Mouse (Mus musculus) CH12.LX (cell line): ENCODE data around the gene Ssb. TPM values are rescaled to one million over a fixed set of nuclear protein-coding genes. Genes with fewer than 3 reads are reported as not detected.
A peak's percentile ranks its signal among the peaks of the same experiment; 100 is the strongest.

ENCODE experiments used
- DNase-seq: peaks from one replicate; pipeline ENCODE4 v3.0.0-alpha.2; 2013; ENCODE audit errors: extremely low read depth
- H3K27ac ChIP-seq: 2 replicates; pipeline ENCODE4 v1.5.1; 2012; ENCODE audit warnings: low read depth, mild to moderate bottlenecking, control low read depth, moderate library complexity; ENCODE audit not compliant: insufficient read depth
- H3K27me3 ChIP-seq: replicated peaks from 2 replicates; pipeline ENCODE3; 2012; ENCODE audit warnings: inconsistent platforms
- H3K36me3 ChIP-seq, 2 experiments: replicated peaks in 1 of 2; 2 replicates each; pipeline versions ENCODE3 to v1.6.1; 2012; ENCODE audit warnings: inconsistent platforms in 1 of 2, low read length in 1 of 2, mild to moderate bottlenecking in 1 of 2, mixed read lengths in 1 of 2, moderate library complexity in 1 of 2; ENCODE audit not compliant: control insufficient read depth in 1 of 2, insufficient read depth in 1 of 2
- H3K4me1 ChIP-seq, 2 experiments: 2 replicates each; pipeline ENCODE4 v1.6.1; 2012; ENCODE audit warnings: inconsistent platforms in 1 of 2, moderate library complexity in 1 of 2; ENCODE audit not compliant: insufficient read depth in 2 of 2, control insufficient read depth in 1 of 2
- H3K4me2 ChIP-seq: 2 replicates; pipeline ENCODE4 v1.6.1; 2012; ENCODE audit warnings: low read depth, mild to moderate bottlenecking, control low read depth; ENCODE audit not compliant: poor library complexity, insufficient read depth, severe bottlenecking
- H3K4me3 ChIP-seq, 3 experiments: fragments of 150-350 bp in 1 of 3; sonication (generic) in 1 of 3; replicated peaks in 1 of 3; 2 replicates each; pipeline versions ENCODE3 to v1.5.1; 2011 to 2012; ENCODE audit warnings: low read depth in 2 of 3, low read length in 2 of 3, mild to moderate bottlenecking in 2 of 3, moderate library complexity in 2 of 3, control low read depth in 1 of 3, improper control_type of control experiment in 1 of 3, inconsistent platforms in 1 of 3, mixed read lengths in 1 of 3; ENCODE audit not compliant: poor library complexity in 1 of 3
- H3K79me2 ChIP-seq: replicated peaks from 2 replicates; pipeline ENCODE4 v1.6.1; 2012; ENCODE audit warnings: mild to moderate bottlenecking, moderate library complexity; ENCODE audit not compliant: control insufficient read depth, poor library complexity, insufficient read depth, severe bottlenecking; ENCODE audit errors: extremely low read depth
- H3K9ac ChIP-seq: 2 replicates; pipeline ENCODE4 v1.6.1; 2012; ENCODE audit warnings: low read depth, mild to moderate bottlenecking, control low read depth, moderate library complexity; ENCODE audit not compliant: insufficient read depth
- H3K9me3 ChIP-seq: replicated peaks from 2 replicates; pipeline ENCODE3; 2012; ENCODE audit warnings: low read length, inconsistent platforms, mixed read lengths
- CHD1 ChIP-seq: IDR thresholded peaks from 2 replicates; pipeline ENCODE4 v1.6.1; 2012; ENCODE audit warnings: low read depth, low read length, improper control_type of control experiment, inconsistent platforms
- CHD2 ChIP-seq: IDR thresholded peaks from 2 replicates; pipeline ENCODE4 v1.6.1; 2011; ENCODE audit warnings: low read length, improper control_type of control experiment
- ELF1 ChIP-seq: IDR thresholded peaks from 2 replicates; pipeline ENCODE4 v1.6.1; 2014; ENCODE audit warnings: low read depth, mild to moderate bottlenecking, inconsistent platforms, low read length, improper control_type of control experiment
- GABPA ChIP-seq: IDR thresholded peaks from 2 replicates; pipeline ENCODE4 v1.6.1; 2012; ENCODE audit warnings: low read depth, low read length, improper control_type of control experiment, inconsistent platforms; ENCODE audit not compliant: insufficient replicate concordance
- HCFC1 ChIP-seq: IDR thresholded peaks from 2 replicates; pipeline ENCODE4 v1.6.1; 2012; ENCODE audit warnings: low read depth, mild to moderate bottlenecking, inconsistent platforms, low read length, improper control_type of control experiment
- IRF4 ChIP-seq: IDR thresholded peaks from 2 replicates; pipeline ENCODE4 v1.6.1; 2014; ENCODE audit warnings: low read depth, mild to moderate bottlenecking, inconsistent platforms, low read length, improper control_type of control experiment
- JUND ChIP-seq: conservative IDR thresholded peaks from 2 replicates; pipeline ENCODE4 v1.6.1; 2011; ENCODE audit warnings: low read depth, low read length, improper control_type of control experiment
- KAT2A ChIP-seq: IDR thresholded peaks from 2 replicates; pipeline ENCODE4 v1.6.1; 2012; ENCODE audit warnings: low read length, improper control_type of control experiment, inconsistent platforms; ENCODE audit not compliant: insufficient replicate concordance
- MAFK ChIP-seq: IDR thresholded peaks from 2 replicates; pipeline ENCODE4 v1.6.1; 2011; ENCODE audit warnings: low read length, improper control_type of control experiment; ENCODE audit not compliant: insufficient replicate concordance
- MAX ChIP-seq: IDR thresholded peaks from 2 replicates; pipeline ENCODE4 v1.6.1; 2011; ENCODE audit warnings: low read length, improper control_type of control experiment
- MAZ ChIP-seq: IDR thresholded peaks from 2 replicates; pipeline ENCODE4 v1.6.1; 2012; ENCODE audit warnings: low read depth, mild to moderate bottlenecking, inconsistent platforms, low read length, improper control_type of control experiment, moderate library complexity
- MEF2A ChIP-seq: IDR thresholded peaks from 2 replicates; pipeline ENCODE4 v1.6.1; 2014; ENCODE audit warnings: low read depth, mild to moderate bottlenecking, inconsistent platforms, low read length, improper control_type of control experiment, borderline replicate concordance
- MXI1 ChIP-seq: IDR thresholded peaks from 2 replicates; pipeline ENCODE4 v1.6.1; 2011; ENCODE audit warnings: mild to moderate bottlenecking, low read depth, low read length, improper control_type of control experiment
- NELFE ChIP-seq: IDR thresholded peaks from 2 replicates; pipeline ENCODE4 v1.6.1; 2011; ENCODE audit warnings: low read depth, low read length, improper control_type of control experiment
- NRF1 ChIP-seq: IDR thresholded peaks from 2 replicates; pipeline ENCODE4 v1.6.1; 2014; ENCODE audit warnings: low read depth, mild to moderate bottlenecking, inconsistent platforms, low read length, improper control_type of control experiment, moderate library complexity
- PAX5 ChIP-seq: IDR thresholded peaks from 2 replicates; pipeline ENCODE4 v1.6.1; 2012; ENCODE audit warnings: low read length, inconsistent platforms, mixed read lengths
- POLR2A ChIP-seq: IDR thresholded peaks from 2 replicates; pipeline ENCODE4 v1.6.1; 2011; ENCODE audit warnings: low read depth, mild to moderate bottlenecking, improper control_type of control experiment, low read length
- TBP ChIP-seq: conservative IDR thresholded peaks from 2 replicates; pipeline ENCODE4 v1.6.1; 2011; ENCODE audit warnings: low read depth, low read length, improper control_type of control experiment
- TCF12 ChIP-seq: IDR thresholded peaks from 2 replicates; pipeline ENCODE4 v1.6.1; 2014; ENCODE audit warnings: low read depth, mild to moderate bottlenecking, inconsistent platforms, low read length, improper control_type of control experiment
- USF2 ChIP-seq: conservative IDR thresholded peaks from 2 replicates; pipeline ENCODE4 v1.6.1; 2011; ENCODE audit warnings: low read depth, low read length, improper control_type of control experiment
- ZMIZ1 ChIP-seq: IDR thresholded peaks from 2 replicates; pipeline ENCODE4 v1.6.1; 2012; ENCODE audit warnings: low read depth, mild to moderate bottlenecking, inconsistent platforms, low read length, improper control_type of control experiment
- ZNF384 ChIP-seq: IDR thresholded peaks from 2 replicates; pipeline ENCODE4 v1.6.1; 2012; ENCODE audit warnings: low read depth, low read length, improper control_type of control experiment, inconsistent platforms
- dilution Hi-C: fragments of 300-500 bp; cut with MboI; formaldehyde crosslinking; loops from 2 replicates; pipeline ENCODE4 v1.14.3; 2020; ENCODE audit warnings: low sequenced_read_pairs; ENCODE audit not compliant: extremely low pct_unique_long_range_greater_than_20kb, extremely low pct_ligation_motif_present
- in situ Hi-C: fragments of 300-500 bp; cut with MboI; formaldehyde crosslinking; loops from 3 replicates; pipeline ENCODE4 v1.14.3; 2019; ENCODE audit warnings: low sequenced_read_pairs, low pct_ligation_motif_present, low pct_unique_long_range_greater_than_20kb, mixed read lengths
- polyA plus RNA-seq: library from polyadenylated mRNA; unstranded; fragments of >175 nt; gene quantifications from 2 replicates; pipeline ENCODE4 v1.2.1, GENCODE M21; 2012; ENCODE audit warnings: low read depth; ENCODE audit not compliant: insufficient read length
- total RNA-seq, 2 experiments: library from RNA; depleted of rRNA; stranded (reverse); fragments of 300-350 nt in 1 of 2; fragments of >200 nt in 1 of 2; gene quantifications; 2 replicates each; pipeline ENCODE4 v1.2.3; 2012 to 2014

Gene Ssb
- total and polyA plus RNA-seq, 3 experiments, result 124 to 410 (median 281) TPM

- DNase-seq, result peak; percentile 92
- H3K27ac ChIP-seq, result peak within 1 kb of the TSS; percentile 23
- H3K27me3 ChIP-seq, result no peaks in the 10 kb centered on the region
- H3K4me1 ChIP-seq, result peaks cover 0 to 14% of the 10 kb centered on the region in 2 experiments; a peak in 2 of 4 replicates
- H3K4me3 ChIP-seq, result peak within 1 kb of the TSS; percentile 82 to 98 (median 87)
- TF ChIP-seq GABPA, result no peak
- no peak for TF ChIP-seq ZNF384
- TF ChIP-seq TBP, result 0 out of 2 replicates have a peak, but pooled peaks have one; percentile 21
- TF ChIP-seq HCFC1, result peak; percentile 60
- TF ChIP-seq KAT2A, result no peak
- TF ChIP-seq MEF2A, result peak; percentile 37; the same call in 1 of the 2 replicates
- no peak for TF ChIP-seq USF2
- TF ChIP-seq MAZ, result peak; percentile 76; the same call in 1 of the 2 replicates
- peak; percentile 64; the same call in 1 of the 2 replicates for TF ChIP-seq MXI1
- TF ChIP-seq NRF1, result peak; percentile 64
- TF ChIP-seq JUND, result no peak
- peak; percentile 68; the same call in 1 of the 2 replicates for TF ChIP-seq TCF12
- peak; percentile 17; the same call in 1 of the 2 replicates for TF ChIP-seq ELF1
- TF ChIP-seq POLR2A, result peak; percentile 85
- TF ChIP-seq NELFE, result peak; percentile 83
- TF ChIP-seq CHD1, result no peak
- no peak for TF ChIP-seq MAFK
- TF ChIP-seq IRF4, result peak; percentile 19; the same call in 1 of the 2 replicates
- TF ChIP-seq ZMIZ1, result 0 out of 2 replicates have a peak, but pooled peaks have one; percentile 38
- no peak for TF ChIP-seq PAX5
- TF ChIP-seq MAX, result no peak
- peak; percentile 100 for TF ChIP-seq CHD2
- peaks cover 44% of the 10 kb centered on the region for H3K79me2 ChIP-seq
- H3K9ac ChIP-seq, result peak within 1 kb of the TSS; percentile 86
- H3K9me3 ChIP-seq, result no peaks in the 10 kb centered on the region
- peak within 1 kb of the TSS; percentile 86 for H3K4me2 ChIP-seq
- dilution Hi-C loops, result no loop called here
- in situ Hi-C loops, result no loop called here
- peaks cover 0 to 13% of the 10 kb centered on the region in 2 experiments for H3K36me3 ChIP-seq
These were observed 35.8 kb downstream of the Ssb start, which contains the start of gene Ubr3 for GRCm38 (mm10) chr2:69897039-69897617. Ubr3 (plus strand) TSS chr2:69897246.
